In genomic region chr6:30300901-30301300, GRCm38 (mm10) we compare ENCODE assay signal across 8 mouse cellular contexts. TPM values are rescaled to one million over a fixed set of nuclear protein-coding genes. Genes with fewer than 3 reads are reported as not detected.
A peak's percentile ranks its signal among the peaks of the same experiment; 100 is the strongest.
DNase-seq lines count a peak whose midpoint lies in the region; ATAC-seq and TF ChIP-seq lines count a peak whose summit lies in the region.

No protein-coding gene starts in this region.

- peak overlapping the region; percentile 82 for H3K4me2 ChIP-seq in heart, embryonic 16.5 days (ENCODE audit: low read depth, low read length)
- peak overlapping the region; percentile 87 for H3K4me2 ChIP-seq in liver, embryonic 13.5 days

- H3K4me1 ChIP-seq in heart, embryonic 16.5 days (ENCODE audit: control insufficient read depth, insufficient read depth, low read length), result peaks cover 26% of the 10 kb centered on the region
- peaks cover 59% of the 10 kb centered on the region for H3K4me1 ChIP-seq in liver, embryonic 13.5 days (replicated peaks)
- 0 out of 2 replicates have a peak, but pooled peaks cover 2% of the 10 kb centered on the region for H3K4me1 ChIP-seq in olfactory bulb, adult 2 months (ENCODE audit: control insufficient read depth, insufficient read depth, low read length)

- no peak for TF ChIP-seq CTCF in brain, embryonic 14.5 days (IDR thresholded peaks at IDR 0.05; ENCODE audit: borderline replicate concordance, extremely low read depth, insufficient read depth, insufficient read length)
- TF ChIP-seq CTCF in olfactory bulb, adult 2 months (IDR thresholded peaks at IDR 0.05; ENCODE audit: insufficient read depth, low read depth, low read length), result no peak

- 8% methylated on average over 7 of the region's 7 CpGs for WGBS in heart, embryonic 16.5 days
- WGBS in liver, embryonic 13.5 days (ENCODE audit: insufficient replicate concordance), result 50% methylated on average over 7 of the region's 7 CpGs
- WGBS in olfactory bulb, adult 2 months, result 5% methylated on average over 7 of the region's 7 CpGs

- no peak for TF ChIP-seq POLR2A in brain, embryonic 14.5 days (IDR thresholded peaks at IDR 0.05; ENCODE audit: borderline replicate concordance, extremely low read depth, insufficient read depth, insufficient read length, poor library complexity, severe bottlenecking)
- TF ChIP-seq POLR2A in olfactory bulb, adult 2 months (IDR thresholded peaks at IDR 0.05; ENCODE audit: insufficient read depth, low read depth, low read length), result no peak

- ATAC-seq in heart, embryonic 16.5 days (replicated peaks; ENCODE audit: extremely low read depth, insufficient read depth, low FRiP score), result no peak
- ATAC-seq in liver, embryonic 13.5 days (ENCODE audit: low read depth), result no peak

- H3K9ac ChIP-seq in heart, embryonic 16.5 days (ENCODE audit: low read length), result peak overlapping the region; percentile 72
- H3K9ac ChIP-seq in liver, embryonic 13.5 days, result peak overlapping the region; percentile 91

- H3K27ac ChIP-seq in heart, embryonic 16.5 days (ENCODE audit: low read length), result peak overlapping the region; percentile 96
- peak overlapping the region; percentile 81 for H3K27ac ChIP-seq in liver, embryonic 13.5 days
- peak overlapping the region; percentile 60 for H3K27ac ChIP-seq in olfactory bulb, adult 2 months (ENCODE audit: insufficient read depth, low read depth, low read length)

- peak; percentile 11 for DNase-seq in right cerebral cortex, postnatal 25 days
- no peak for DNase-seq in right cerebral cortex, postnatal 36 days (ENCODE audit: low spot score in 2 of 2)
- peak; percentile 72 for DNase-seq in brain, embryonic 14.5 days (ENCODE audit: low read depth)
- no peak for DNase-seq in liver, embryonic 13.5 days
- DNase-seq in yolk sac, embryonic 10.5 days (ENCODE audit: low spot score), result no peak
- no peak for DNase-seq in left cerebral cortex, adult 18-20 months (ENCODE audit: low spot score in 2 of 2)

- no peaks in the 10 kb centered on the region for H3K9me3 ChIP-seq in heart, embryonic 16.5 days (replicated peaks; ENCODE audit: control insufficient read depth, low read length)
- no peaks in the 10 kb centered on the region for H3K9me3 ChIP-seq in liver, embryonic 13.5 days (replicated peaks)

- H3K27me3 ChIP-seq in heart, embryonic 16.5 days (ENCODE audit: control insufficient read depth, insufficient read depth, low read length), result no peaks in the 10 kb centered on the region
- no peaks in the 10 kb centered on the region for H3K27me3 ChIP-seq in liver, embryonic 13.5 days

- H3K36me3 ChIP-seq in heart, embryonic 16.5 days (ENCODE audit: control insufficient read depth, insufficient read depth), result peaks cover 5% of the 10 kb centered on the region
- peaks cover 24% of the 10 kb centered on the region for H3K36me3 ChIP-seq in liver, embryonic 13.5 days

- peak overlapping the region; percentile 56 for H3K4me3 ChIP-seq in heart, embryonic 16.5 days (ENCODE audit: low read length)
- H3K4me3 ChIP-seq in liver, embryonic 13.5 days (replicated peaks), result peak overlapping the region; percentile 78
- peak overlapping the region; percentile 32 for H3K4me3 ChIP-seq in olfactory bulb, adult 2 months (ENCODE audit: insufficient read depth, low read depth, low read length)

RNA-seq across cellular contexts. Expression of gene Ube2h, which starts 3.4 kb away (rescaled TPM):
- polyA plus RNA-seq in brain, embryonic 14.5 days (2012; rRNA removed), result 61.3 and 77.8 TPM in 2 replicates
- 43.3 and 45.9 TPM in 2 replicates for polyA plus RNA-seq in heart, embryonic 16.5 days (2015; fragmentation: Nextera tagmentation; extraction: Ambion mirVana)
- 25.4 and 28.5 TPM in 2 replicates for polyA plus RNA-seq in liver, embryonic 13.5 days (2015; fragmentation: Nextera tagmentation; extraction: Ambion mirVana)
- 98.4 TPM in 1 of 2 replicates, not detected in the other for polyA plus RNA-seq in olfactory bulb, adult 2 months (2012; ENCODE audit: insufficient read depth, insufficient read length, low replicate concordance, missing spikeins)
- 10 to 100 TPM; 88.6 to 92.2 TPM for total RNA-seq in left cerebral cortex, adult 18-20 months (2021)

Comparison
In these comparisons a context has a peak if more than half of its experiments do, and no peak if none do; other contexts are left out.
1. DNase-seq: peak in right cerebral cortex, postnatal 25 days (single experiment) and brain, embryonic 14.5 days (single experiment); none in right cerebral cortex, postnatal 36 days (0 of 2), liver, embryonic 13.5 days (single experiment), yolk sac, embryonic 10.5 days (single experiment) and left cerebral cortex, adult 18-20 months (0 of 2).
2. Peak in every context shown above with its lines, with median percentiles within 50 percentile points of each other: H3K27ac ChIP-seq and H3K4me3 ChIP-seq.